Mouse (Mus musculus): ENCODE results near the gene Gm45785. TPM values are rescaled to one million over a fixed set of nuclear protein-coding genes. Genes with fewer than 3 reads are reported as not detected.

The Gm45785 gene
- not detected for total RNA-seq (2023)

DNA sequence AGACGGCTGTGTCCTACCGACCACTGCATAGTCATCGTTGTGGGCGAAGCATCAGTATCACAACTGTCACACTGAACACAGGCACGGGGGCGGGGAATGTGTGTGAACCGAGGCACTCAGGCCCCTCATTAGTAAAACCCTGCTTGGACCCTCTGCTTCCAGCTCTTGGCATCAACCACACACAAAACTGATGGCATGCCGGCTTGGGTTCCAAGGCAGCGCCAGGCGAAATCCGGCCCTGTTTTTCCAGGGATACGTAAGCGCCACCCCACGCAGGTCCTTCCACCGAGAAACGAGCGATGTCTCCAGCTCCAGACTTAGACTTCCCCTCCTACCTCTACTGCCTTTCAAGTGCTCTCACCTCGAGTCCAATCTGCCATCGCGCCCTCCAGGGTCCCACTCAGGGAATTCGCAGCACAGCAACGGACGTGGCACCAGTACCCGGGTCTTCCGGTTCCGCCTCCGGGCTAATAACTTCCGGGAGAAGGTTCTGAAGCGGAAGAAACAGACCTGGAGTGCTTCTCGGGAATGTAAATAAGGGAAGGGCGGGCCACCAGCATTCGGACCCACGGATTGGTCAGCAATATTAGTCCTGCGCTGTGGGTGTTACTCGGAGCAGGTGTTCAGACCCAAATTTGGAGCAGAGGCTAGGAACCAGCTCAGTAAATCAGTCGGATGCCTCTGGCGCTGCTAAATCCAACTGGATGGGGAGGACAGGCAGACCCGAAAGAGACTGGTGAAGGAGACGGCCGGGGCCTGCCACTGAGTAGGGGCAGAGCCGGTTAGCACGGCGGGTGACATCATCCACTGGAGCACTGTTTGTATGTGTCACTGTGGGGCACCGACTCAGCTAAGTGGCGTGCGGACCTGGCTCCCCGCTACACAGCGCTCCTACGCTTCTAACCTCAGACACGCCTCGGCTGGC is at the start of gene Gm45785:
Gene Gm45785 (minus strand): TSS at position 472 of the 925 bp plus-strand sequence.

DNA sequence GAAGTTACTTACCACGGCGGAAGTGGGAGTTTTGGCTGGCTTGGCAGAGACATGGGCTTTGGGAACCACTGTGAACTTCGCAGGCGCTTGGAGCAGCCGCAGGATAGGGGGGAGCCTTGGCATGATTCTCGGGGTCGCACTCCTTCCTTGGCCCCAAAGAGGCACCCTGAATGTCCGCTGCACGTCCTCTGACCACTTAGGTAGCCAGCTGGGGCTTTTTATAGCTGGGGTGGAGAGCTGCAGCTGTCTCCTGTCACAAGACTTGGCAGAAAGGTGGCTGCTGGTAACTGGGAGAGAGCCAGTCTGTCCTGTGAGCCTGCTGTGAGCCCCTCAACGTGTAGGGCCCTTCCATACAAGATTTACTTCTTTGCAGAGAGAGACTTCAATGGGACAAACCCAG is 44.1 kb upstream of the Gm45785 start, which contains the start of gene Cox8b:
Gene Cox8b (minus strand): TSS at position 227 of the 400 bp plus-strand sequence.

DNA sequence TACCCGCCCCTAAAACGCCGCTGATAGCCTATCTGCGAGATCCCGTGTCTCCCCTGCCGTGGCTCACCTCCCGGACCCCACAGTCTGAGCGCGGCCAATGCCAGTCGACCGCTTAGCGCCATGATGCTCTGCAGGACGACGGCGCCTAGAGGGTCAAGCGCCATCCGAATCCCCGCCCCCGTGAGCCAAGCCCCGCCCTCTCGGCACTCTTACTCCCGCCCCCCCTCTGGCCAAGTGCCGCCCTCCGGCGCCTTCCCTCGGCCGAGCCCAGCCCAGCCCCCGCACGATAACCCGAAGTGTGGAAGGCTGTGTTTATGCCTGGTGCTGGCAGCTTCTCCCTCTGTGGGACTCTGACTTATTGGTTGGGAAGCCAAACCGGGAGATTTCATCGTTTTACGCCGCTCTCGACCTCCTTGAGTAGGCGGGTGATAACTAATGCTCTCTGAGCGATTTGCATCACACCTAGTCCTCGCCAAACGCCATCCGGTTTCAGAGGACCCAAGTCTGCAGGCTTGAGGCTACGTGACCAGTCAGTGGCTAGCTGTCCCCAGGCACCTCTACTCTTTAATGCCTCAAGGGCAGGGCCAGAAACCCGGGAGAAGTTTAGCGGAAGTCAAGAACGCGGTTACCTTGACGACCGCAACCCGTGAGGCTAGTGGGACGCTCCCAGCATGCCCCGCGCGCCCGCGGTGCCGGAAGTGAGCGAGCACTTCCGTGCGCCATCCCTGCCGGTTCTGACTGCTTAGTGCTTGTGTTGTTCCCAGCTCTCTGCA is 25.8 kb upstream of the Gm45785 start, which contains the start of the genes Psmd13 and Sirt3:
Gene Psmd13 (plus strand): TSS at position 273 of the 773 bp plus-strand sequence.
Gene Sirt3 (minus strand): TSS at position 614 of the 773 bp plus-strand sequence.

DNA sequence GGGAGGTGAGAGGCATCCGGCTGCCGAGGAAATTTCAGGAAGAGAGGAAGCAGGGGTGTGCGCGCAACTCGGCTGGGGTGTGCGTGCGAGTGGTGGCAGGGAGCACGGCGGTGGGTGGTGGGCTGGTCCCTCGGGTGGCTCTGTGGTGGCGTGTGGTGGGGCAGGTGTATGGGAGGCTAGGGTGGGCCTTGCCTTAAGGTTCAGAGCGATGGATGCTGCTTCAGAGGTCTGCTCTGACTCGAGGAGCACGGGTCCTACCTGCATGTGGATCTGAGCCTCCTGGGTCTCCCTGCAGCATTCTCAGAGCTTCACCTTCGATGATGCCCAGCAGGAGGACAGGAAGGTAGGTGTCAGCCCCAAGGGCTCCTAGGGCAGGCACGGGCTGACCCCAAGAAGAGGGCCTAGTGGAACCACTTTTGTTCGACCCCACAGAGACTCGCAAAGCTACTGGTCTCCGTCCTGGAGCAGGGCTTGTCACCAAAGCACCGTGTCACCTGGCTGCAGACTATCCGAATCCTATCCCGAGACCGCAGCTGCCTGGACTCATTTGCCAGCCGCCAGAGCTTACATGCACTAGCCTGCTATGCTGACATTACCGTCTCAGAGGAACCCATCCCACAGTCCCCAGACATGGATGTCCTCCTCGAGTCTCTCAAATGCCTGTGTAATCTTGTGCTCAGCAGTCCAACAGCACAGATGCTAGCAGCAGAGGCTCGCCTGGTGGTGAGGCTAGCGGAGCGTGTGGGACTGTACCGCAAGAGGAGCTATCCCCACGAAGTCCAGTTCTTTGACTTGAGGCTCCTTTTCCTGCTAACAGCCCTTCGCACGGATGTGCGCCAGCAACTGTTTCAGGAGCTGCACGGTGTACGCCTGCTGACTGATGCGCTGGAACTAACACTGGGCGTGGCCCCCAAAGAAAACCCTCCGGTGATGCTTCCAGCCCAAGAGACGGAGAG is 1.7 kb upstream of the Gm45785 start, which contains the start of gene Bet1l:
Gene Bet1l (minus strand): TSS at position 28 of the 956 bp plus-strand sequence.

DNA sequence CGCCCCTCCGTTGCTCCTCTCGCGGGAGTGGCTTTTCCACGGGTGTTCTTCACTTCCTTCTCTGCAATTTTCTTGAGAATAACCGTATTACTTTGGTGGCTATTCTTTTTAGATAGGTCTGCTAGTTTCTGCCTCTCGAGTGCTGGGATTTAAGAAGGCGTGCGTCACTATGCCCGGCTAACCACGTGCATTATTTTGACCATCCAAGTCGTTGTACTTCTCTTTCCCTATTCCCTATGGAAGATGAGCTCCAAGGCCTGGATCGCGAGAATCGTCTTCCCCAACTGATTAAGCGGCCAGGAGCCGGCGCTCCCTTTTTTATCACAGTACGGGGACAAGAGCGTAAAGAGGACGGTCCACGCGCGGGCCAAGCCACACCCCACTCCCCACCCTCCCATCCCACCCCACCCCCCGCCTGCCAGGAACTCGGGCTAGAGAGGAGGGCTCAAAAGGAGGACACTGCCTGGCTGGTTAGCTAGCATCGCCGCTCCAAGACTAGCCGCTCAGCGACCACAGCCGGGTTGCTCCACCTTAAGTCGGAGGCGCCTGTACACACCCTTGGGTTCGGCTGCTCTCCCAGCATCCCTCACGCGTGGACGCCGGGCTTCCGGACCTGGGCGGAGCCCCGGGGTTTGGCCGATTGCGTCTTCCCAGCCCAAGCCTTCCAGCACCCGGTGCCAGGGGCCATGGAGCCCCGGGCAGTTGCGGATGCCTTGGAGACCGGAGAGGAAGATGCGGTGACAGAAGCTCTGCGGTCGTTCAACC is 836 bp upstream of the Gm45785 start, which contains the start of gene Ric8a:
Gene Ric8a (plus strand): TSS at position 173 of the 765 bp plus-strand sequence.

DNA sequence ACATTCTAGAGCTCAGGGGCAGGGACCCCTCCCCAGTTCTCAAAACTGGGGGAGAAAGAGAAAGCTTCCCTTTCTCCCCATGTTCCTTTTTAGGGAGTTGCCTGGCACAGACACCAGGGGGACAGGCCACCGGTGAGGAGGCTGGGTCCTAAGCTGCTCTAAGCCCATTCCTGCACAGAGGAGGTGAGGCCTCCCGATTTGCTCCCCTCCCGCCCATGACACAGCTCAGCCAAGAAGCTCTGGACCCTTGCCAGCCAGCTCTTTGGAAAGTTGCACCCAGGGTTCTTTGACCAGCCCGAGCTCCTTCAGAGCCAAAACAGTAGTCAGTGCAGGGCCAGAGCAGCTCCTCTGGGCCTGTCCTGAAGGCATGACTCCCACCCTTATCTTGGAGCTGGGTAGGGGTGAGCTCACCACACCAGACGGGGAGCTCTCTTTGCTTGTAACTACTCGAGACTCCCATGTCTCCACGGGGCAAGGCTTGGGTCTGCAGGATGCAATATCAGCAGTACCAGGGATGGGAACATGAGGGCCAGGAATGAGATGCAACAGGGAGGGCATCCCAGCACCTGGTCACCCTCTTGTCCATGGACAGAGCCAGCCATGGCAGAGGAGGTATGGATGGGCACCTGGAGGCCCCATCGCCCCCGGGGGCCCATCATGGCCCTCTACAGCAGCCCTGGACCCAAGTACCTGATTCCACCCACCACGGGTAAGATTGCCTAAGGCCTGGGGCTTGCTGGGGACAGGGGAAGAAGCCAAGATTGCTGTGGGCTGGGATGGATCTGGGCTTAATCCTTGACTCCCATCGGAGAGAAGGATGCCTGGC is 8.2 kb downstream of the Gm45785 start, which contains the start of gene Odf3:
Gene Odf3 (plus strand): TSS at position 51 of the 826 bp plus-strand sequence.

DNA sequence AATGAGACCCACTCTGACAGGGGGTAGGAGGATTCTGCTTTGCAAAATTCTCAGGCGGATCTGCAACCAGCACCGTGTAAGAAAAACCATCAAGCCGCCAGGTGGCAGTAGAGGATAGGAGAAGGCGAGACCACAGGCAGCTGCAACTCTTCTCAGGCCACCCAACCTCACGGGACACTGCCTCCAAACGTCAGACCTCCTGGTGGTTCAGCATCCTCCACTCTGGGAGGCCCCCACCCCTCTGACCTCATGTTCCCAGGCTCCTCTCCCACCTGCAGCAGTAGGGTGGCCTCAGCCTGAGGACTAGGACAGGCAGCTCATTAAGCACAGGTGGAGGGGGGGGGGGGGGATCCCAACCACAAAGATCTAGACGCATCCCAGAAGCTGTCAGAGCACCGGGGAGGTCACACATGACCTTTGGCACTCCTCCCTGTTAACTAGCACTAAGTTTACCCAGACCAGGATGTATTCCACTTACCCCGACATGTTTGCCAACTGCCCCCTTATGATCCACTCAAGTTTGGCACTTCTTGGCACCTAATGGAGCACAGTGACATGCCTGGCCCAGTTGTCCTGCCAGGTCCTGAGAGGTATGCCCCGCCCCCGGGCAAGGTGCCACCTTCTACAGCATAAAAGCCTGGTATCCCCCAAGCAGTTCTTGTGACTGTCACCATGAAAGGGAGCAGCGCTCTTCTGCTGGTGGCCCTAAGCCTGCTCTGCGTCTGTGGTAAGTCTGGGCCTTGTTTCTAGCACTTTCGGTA is 11.0 kb downstream of the Gm45785 start, which contains the start of gene Scgb1c1:
Gene Scgb1c1 (plus strand): TSS at position 643 of the 761 bp plus-strand sequence.

DNA sequence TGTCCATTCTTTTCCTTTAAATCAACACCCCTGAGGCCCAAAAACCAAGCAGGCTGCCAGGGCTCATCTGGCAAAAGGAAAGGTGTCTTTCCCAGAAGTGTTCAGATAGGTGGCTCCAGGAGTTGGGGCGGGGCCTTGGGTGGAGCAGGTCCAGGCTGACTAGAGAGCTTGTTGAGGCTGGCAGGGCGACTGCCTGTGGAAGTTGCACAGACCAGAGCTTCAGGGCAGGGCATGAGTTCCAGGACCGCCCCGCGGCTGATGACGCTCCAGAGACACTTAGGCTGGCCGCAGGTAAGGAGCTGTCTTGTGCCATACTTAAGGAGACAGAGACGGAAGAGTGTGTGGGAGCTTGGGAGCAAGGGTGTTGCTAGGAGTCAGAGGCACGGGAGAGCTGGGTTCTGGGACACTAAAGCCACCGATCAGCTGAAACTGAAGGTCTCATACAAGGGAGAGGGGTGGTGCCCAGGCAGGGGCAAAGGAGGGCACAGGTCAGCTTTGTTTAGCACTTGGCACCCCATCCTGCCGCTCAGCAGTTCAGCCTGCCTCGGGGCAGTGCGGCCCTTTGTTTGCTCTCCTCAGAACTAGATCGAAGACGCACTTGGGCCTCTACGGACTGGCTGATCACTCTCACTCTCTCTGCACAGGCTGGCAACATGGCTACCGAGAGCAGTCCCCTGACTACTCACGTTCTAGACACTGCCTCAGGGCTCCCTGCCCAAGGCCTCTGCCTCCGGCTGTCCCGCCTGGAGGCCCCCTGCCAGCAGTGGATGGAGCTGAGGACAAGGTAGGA is 21.0 kb downstream of the Gm45785 start, which contains the start of gene Urah:
Gene Urah (plus strand): TSS at position 51 of the 790 bp plus-strand sequence.

DNA sequence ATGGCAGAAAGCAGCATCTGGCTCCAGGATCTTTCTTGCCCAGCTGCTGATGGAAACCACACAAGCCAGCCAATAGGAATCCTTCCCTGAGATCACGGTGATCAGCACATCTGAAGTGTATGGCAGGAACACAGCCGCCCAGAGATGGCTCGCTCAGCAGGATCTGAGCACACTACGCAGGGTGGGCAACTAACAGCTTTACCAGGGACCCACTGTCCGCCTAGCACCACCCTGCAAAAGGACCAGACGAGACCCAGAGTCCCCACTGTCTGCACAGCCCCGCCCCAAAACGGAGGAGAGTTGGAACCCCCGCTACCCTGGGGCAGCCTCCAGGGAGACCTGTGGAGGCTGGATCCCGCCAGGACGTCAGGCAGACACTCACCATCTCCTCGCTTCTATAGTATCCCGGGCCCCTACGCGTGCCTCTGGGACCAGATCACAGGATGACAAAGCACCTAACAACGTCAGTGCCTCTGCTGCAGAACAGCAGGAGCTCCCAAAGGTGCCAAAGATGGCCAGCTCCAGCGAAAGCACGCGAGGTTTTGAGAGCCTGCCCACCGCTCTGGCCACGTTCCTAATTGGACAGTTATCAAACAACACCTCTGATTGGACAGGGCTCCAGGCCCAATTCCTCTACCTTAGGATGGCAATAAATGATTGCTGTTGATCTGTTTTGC is 34.3 kb downstream of the Gm45785 start, which contains the start of gene Zfp941:
Gene Zfp941 (minus strand): TSS at position 526 of the 677 bp plus-strand sequence.

DNA sequence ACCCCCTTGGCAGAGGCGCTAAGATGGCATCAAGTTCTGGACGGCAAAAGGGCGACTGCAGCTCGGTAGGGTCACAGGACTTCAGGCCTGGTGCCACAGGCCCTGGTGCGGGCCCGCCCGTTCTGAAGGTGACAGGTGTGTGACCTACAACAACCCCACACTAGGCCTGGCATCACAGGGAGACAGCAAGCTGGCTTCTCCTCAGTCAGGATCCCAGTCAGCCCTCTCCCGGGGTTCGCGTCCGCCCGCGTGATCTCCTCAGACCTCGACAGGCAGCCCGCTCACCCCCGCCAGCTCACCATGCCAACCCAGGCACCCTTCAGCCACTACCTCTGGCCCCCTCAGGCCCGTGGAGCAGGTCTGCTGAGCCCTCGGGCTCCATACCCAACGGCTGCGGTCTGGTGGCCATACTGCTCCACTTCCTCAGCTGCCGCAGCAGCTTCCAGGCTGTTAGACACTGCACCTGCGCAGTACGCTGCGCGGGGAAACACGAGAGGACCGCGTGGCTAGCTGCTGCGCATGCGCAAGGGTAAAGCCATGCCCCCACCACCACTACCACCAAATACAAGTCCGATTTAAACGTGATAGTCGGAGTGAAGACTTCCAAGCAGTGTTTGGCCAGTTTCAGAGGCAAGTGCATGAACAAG is 68.6 kb downstream of the Gm45785 start, which contains the start of gene Syce1:
Gene Syce1 (minus strand): TSS at position 447 of the 647 bp plus-strand sequence.

Other genes starting within 250 kb of the Gm45785 start
- gene Olfr61, start 227.4 kb downstream of the Gm45785 start, total RNA-seq (2023): not detected
- gene Olfr53, start 209.9 kb downstream of the Gm45785 start, total RNA-seq (2023): not detected
- not detected for gene Olfr539, start 196.4 kb downstream of the Gm45785 start, total RNA-seq (2023)
- gene Olfr45, start 174.4 kb downstream of the Gm45785 start, total RNA-seq (2023): not detected
- not detected for gene Olfr541, start 159.1 kb downstream of the Gm45785 start, total RNA-seq (2023)
- not detected for gene Cyp2e1, start 92.6 kb downstream of the Gm45785 start, total RNA-seq (2023)
- gene Syce1, start 68.5 kb downstream of the Gm45785 start, total RNA-seq (2023): not detected
- not detected for gene Zfp941, start 34.2 kb downstream of the Gm45785 start, total RNA-seq (2023)
- gene Urah, start 21.3 kb downstream of the Gm45785 start, total RNA-seq (2023): not detected
- gene Scgb1c1, start 10.8 kb downstream of the Gm45785 start, total RNA-seq (2023): not detected
- not detected for gene Odf3, start 8.5 kb downstream of the Gm45785 start, total RNA-seq (2023)
- 104 TPM for gene Ric8a, start 626 bp upstream of the Gm45785 start, total RNA-seq (2023)
- gene Bet1l, start 1.2 kb upstream of the Gm45785 start, total RNA-seq (2023): 28.0 TPM
- gene Psmd13, start 25.6 kb upstream of the Gm45785 start, total RNA-seq (2023): 79.0 TPM
- gene Sirt3, start 26.0 kb upstream of the Gm45785 start, total RNA-seq (2023): 7.8 TPM
- gene Cox8b, start 44.1 kb upstream of the Gm45785 start, total RNA-seq (2023): not detected
- gene Nlrp6, start 64.6 kb upstream of the Gm45785 start, total RNA-seq (2023): not detected
- gene Pgghg, start 85.1 kb upstream of the Gm45785 start, total RNA-seq (2023): 11.0 TPM
- gene Ifitm5, start 94.0 kb upstream of the Gm45785 start, total RNA-seq (2023): not detected
- not detected for gene Gm45717, start 99.6 kb upstream of the Gm45785 start, total RNA-seq (2023)
- 19.8 TPM for gene Ifitm2, start 99.7 kb upstream of the Gm45785 start, total RNA-seq (2023)
- 5.5 TPM for gene Ifitm1, start 110.9 kb upstream of the Gm45785 start, total RNA-seq (2023)
- gene Ifitm3, start 154.4 kb upstream of the Gm45785 start, total RNA-seq (2023): 12.2 TPM
- 1.9 TPM for gene Ifitm6, start 161.6 kb upstream of the Gm45785 start, total RNA-seq (2023)
- gene Gm17387, start 172.8 kb upstream of the Gm45785 start, total RNA-seq (2023): not detected
- 1.3 TPM for gene B4galnt4, start 204.8 kb upstream of the Gm45785 start, total RNA-seq (2023)
- gene Pkp3, start 221.9 kb upstream of the Gm45785 start, total RNA-seq (2023): 39.7 TPM
- 76.9 TPM for gene Sigirr, start 244.2 kb upstream of the Gm45785 start, total RNA-seq (2023)